Mouse (Mus musculus): ENCODE data around the gene Rbp4. TPM values are rescaled to one million over a fixed set of nuclear protein-coding genes. Genes with fewer than 3 reads are reported as not detected.

Gene Rbp4
- polyA plus RNA-seq, 1 experiment from 2014 or later, result 1.1 TPM

DNA sequence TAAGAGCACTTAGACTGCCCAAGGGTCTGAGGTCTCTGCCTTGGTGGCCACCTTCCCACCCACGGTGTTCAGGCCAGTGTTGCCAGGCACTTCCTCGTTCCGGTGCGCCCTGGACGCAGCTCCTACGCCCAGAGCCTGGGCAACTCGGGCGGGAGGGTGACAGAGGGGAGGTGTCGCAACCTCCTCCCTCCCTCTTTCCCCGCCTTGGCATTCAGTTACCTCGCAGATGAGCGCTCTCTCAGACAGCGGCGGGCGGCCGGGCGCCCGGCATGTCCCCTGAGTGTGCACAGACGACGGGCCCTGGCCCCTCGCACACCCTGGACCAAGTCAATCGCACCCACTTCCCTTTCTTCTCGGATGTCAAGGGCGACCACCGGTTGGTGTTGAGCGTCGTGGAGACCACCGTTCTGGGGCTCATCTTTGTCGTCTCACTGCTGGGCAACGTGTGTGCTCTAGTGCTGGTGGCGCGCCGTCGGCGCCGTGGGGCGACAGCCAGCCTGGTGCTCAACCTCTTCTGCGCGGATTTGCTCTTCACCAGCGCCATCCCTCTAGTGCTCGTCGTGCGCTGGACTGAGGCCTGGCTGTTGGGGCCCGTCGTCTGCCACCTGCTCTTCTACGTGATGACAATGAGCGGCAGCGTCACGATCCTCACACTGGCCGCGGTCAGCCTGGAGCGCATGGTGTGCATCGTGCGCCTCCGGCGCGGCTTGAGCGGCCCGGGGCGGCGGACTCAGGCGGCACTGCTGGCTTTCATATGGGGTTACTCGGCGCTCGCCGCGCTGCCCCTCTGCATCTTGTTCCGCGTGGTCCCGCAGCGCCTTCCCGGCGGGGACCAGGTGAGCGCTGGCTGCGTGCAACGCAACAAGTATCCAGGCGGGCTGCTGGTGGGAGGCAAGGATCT, 28.0 kb downstream of the Rbp4 start, which contains the start of gene Ffar4:
TSS of gene Ffar4 (plus strand) at position 214 of the 901 bp plus-strand sequence.
- peak within 1 kb of the TSS; percentile 34 for H3K4me3 ChIP-seq (replicated peaks; ENCODE audit: low read length)
- no peak within 1 kb of the TSS for H3K9ac ChIP-seq (replicated peaks; ENCODE audit: low read depth, low read length)
- peak; percentile 26 for ATAC-seq
- peaks cover 9% of the 10 kb centered on the region for H3K4me1 ChIP-seq (replicated peaks; ENCODE audit: control insufficient read depth, insufficient read depth, low read length)
- no peaks in the 10 kb centered on the region for H3K9me3 ChIP-seq (ENCODE audit: control insufficient read depth, low read length)
- no peak within 1 kb of the TSS for H3K27ac ChIP-seq (ENCODE audit: low read length)
- peaks cover 36% of the 10 kb centered on the region for H3K27me3 ChIP-seq (replicated peaks; ENCODE audit: control insufficient read depth, insufficient read depth, low read length)
- H3K4me2 ChIP-seq (ENCODE audit: low read length), result peak within 1 kb of the TSS; percentile 49
- WGBS, result 0% methylated on average over 70 of the region's 77 CpGs
- H3K36me3 ChIP-seq (ENCODE audit: control insufficient read depth, insufficient read depth), result no peaks in the 10 kb centered on the region

DNA sequence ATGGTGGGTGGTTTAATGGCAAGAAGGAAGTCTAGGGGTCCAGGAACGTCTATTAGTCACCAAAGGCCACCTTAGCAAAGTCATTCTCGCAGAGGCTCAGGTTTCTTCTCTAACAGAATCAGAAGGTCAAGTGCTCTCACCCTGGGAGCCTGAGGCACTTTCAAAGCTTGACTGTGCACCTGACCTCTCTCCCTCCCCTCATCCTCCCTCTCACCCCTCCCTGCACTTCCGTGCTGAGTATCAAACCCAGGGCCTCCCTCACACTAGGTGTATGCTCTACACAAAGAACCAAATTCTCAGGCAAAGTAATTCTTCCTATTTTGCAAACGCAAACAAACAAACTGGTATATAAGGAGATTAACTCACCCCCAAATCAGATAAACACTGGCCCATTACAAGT, 28.9 kb downstream of the Rbp4 start:
- no peak overlapping the region for H3K4me2 ChIP-seq (ENCODE audit: low read length)
- no peaks in the 10 kb centered on the region for H3K36me3 ChIP-seq (ENCODE audit: control insufficient read depth, insufficient read depth)
- H3K9me3 ChIP-seq (ENCODE audit: control insufficient read depth, low read length), result no peaks in the 10 kb centered on the region
- no peak overlapping the region for H3K9ac ChIP-seq (replicated peaks; ENCODE audit: low read depth, low read length)
- peaks cover 36% of the 10 kb centered on the region for H3K27me3 ChIP-seq (replicated peaks; ENCODE audit: control insufficient read depth, insufficient read depth, low read length)
- WGBS, result 8% methylated on average over 4 of the region's 4 CpGs
- H3K27ac ChIP-seq (ENCODE audit: low read length), result no peak overlapping the region
- H3K4me3 ChIP-seq (replicated peaks; ENCODE audit: low read length), result no peak overlapping the region
- no peak for ATAC-seq
- peaks cover 9% of the 10 kb centered on the region for H3K4me1 ChIP-seq (replicated peaks; ENCODE audit: control insufficient read depth, insufficient read depth, low read length)

DNA sequence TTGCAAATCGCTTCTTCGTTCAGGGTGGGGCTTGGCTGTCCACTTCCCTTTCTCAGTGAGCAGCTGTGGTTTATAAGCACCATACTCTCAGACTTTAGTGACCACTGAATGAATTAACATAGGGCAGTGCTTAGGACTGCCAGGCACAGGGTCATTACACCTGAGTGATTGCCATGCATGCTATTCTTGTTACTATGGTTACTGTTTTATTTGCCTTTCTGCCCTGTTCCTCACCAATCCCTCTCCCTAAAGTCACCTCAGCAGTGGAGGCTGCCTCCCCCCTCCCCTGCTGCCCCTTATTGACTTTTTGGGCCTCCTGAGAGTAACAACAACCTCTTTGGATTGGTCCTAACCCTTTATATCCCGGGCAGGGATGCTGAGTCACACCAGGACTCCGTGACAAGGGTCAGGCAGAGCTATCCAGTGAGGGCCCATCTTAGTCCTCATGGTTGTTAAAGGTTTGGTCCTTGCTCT, 33.5 kb downstream of the Rbp4 start:
- 59% methylated on average over 4 of the region's 4 CpGs for WGBS

DNA sequence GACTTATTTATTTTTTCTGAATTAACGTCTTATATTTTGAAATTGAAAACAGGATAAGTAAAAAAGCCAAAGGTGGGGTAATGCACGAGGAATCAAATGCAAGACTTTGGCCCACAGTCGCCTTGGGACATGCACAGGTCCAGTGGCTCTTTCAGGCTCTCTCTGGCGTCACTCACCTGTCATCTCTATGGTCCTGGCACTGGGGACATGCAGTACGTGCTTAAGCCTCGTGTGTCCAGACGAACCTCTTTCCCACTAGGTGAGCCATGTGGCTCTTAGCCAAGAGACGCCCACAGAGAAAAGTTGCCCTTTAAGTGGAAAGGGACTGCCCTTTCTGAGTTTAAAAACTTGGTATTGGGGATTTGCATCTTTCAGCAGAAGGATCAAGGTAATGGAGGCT, 35.7 kb downstream of the Rbp4 start:
- Histone ChIP-seq H3K36me3 (ENCODE audit: control insufficient read depth, insufficient read depth) (no peaks in the 10 kb centered on the region), H3K27ac (ENCODE audit: low read length) (no peak overlapping the region), H3K4me2 (ENCODE audit: low read length) (no peak overlapping the region), H3K4me3 (replicated peaks; ENCODE audit: low read length) (no peak overlapping the region), H3K4me1 (replicated peaks; ENCODE audit: control insufficient read depth, insufficient read depth, low read length) (no peaks in the 10 kb centered on the region), H3K27me3 (replicated peaks; ENCODE audit: control insufficient read depth, insufficient read depth, low read length) (no peaks in the 10 kb centered on the region), H3K9ac (replicated peaks; ENCODE audit: low read depth, low read length) (no peak overlapping the region), H3K9me3 (ENCODE audit: control insufficient read depth, low read length) (no peaks in the 10 kb centered on the region)
- ATAC-seq, result no peak
- 80% methylated on average over 8 of the region's 8 CpGs for WGBS

More for the DNA sequence above, 33.5 kb downstream of the Rbp4 start:
- no peak overlapping the region for H3K4me2 ChIP-seq (ENCODE audit: low read length)
- H3K36me3 ChIP-seq (ENCODE audit: control insufficient read depth, insufficient read depth), result no peaks in the 10 kb centered on the region
- no peak for ATAC-seq
- no peak overlapping the region for H3K4me3 ChIP-seq (replicated peaks; ENCODE audit: low read length)
- H3K9ac ChIP-seq (replicated peaks; ENCODE audit: low read depth, low read length), result no peak overlapping the region
- no peaks in the 10 kb centered on the region for H3K9me3 ChIP-seq (ENCODE audit: control insufficient read depth, low read length)
- no peak overlapping the region for H3K27ac ChIP-seq (ENCODE audit: low read length)
- H3K27me3 ChIP-seq (replicated peaks; ENCODE audit: control insufficient read depth, insufficient read depth, low read length), result peaks cover 11% of the 10 kb centered on the region
- no peaks in the 10 kb centered on the region for H3K4me1 ChIP-seq (replicated peaks; ENCODE audit: control insufficient read depth, insufficient read depth, low read length)

DNA sequence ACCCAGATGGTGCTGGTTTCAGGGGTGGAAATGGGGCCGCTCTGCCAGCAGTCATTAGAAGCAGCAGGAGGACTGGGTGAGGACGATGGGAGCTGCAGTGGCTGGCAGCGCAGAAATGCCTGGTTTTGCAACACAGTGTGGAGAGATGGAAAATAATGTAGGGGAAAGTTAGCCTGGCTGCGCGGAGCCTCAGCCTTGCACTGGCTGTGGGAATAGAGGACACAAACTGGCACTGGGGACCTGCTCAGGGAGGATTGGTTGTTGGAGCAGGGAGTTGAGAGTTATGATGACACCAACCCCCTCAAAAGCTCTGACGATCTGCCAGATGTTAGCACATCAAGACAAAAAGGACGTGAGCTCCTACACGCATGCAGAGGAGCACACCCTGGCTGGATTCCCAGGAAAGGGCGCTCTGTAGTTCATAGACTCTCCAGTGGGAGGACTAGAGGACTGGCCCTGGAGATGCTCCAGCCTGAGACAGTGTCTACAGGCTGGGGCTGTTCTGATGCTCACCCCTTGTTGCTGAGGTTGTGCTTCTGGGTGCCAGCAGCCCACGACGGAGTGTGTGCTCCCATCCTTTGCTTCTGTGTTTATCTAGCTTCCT, 38.0 kb downstream of the Rbp4 start:
- no peak overlapping the region for H3K4me2 ChIP-seq (ENCODE audit: low read length)
- no peak overlapping the region for H3K4me3 ChIP-seq (replicated peaks; ENCODE audit: low read length)
- H3K36me3 ChIP-seq (ENCODE audit: control insufficient read depth, insufficient read depth), result no peaks in the 10 kb centered on the region
- peak; percentile 67; the same call in 1 of the 2 replicates for ATAC-seq
- H3K27ac ChIP-seq (ENCODE audit: low read length), result no peak overlapping the region
- no peak overlapping the region for H3K9ac ChIP-seq (replicated peaks; ENCODE audit: low read depth, low read length)
- H3K9me3 ChIP-seq (ENCODE audit: control insufficient read depth, low read length), result no peaks in the 10 kb centered on the region
- WGBS, result 53% methylated on average over 11 of the region's 11 CpGs
- H3K4me1 ChIP-seq (replicated peaks; ENCODE audit: control insufficient read depth, insufficient read depth, low read length), result no peaks in the 10 kb centered on the region
- no peaks in the 10 kb centered on the region for H3K27me3 ChIP-seq (replicated peaks; ENCODE audit: control insufficient read depth, insufficient read depth, low read length)

DNA sequence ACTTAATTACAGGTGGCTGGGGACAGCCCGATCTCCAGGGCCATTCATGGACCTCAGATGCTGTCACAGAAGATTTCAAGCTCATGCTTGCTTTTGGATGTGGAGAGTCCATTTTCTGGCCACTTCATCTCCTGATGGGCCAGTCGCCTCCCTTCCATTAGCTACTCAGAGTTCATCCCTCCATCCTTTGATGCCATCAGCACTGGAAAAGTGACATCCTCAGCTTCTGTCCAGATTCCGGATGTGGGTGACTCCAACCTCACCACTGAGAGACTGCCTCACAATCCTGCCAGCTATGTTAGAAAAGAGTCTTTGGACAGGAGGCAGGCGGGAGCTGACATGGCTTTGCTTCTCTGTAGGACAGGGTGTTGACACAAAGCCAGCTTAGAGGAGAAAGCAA, 39.2 kb downstream of the Rbp4 start:
- H3K27me3 ChIP-seq (replicated peaks; ENCODE audit: control insufficient read depth, insufficient read depth, low read length), result no peaks in the 10 kb centered on the region
- H3K36me3 ChIP-seq (ENCODE audit: control insufficient read depth, insufficient read depth), result no peaks in the 10 kb centered on the region
- H3K4me1 ChIP-seq (replicated peaks; ENCODE audit: control insufficient read depth, insufficient read depth, low read length), result no peaks in the 10 kb centered on the region
- H3K27ac ChIP-seq (ENCODE audit: low read length), result no peak overlapping the region
- no peak overlapping the region for H3K9ac ChIP-seq (replicated peaks; ENCODE audit: low read depth, low read length)
- H3K4me3 ChIP-seq (replicated peaks; ENCODE audit: low read length), result no peak overlapping the region
- no peak overlapping the region for H3K4me2 ChIP-seq (ENCODE audit: low read length)
- no peak for ATAC-seq
- 89% methylated on average over 4 of the region's 4 CpGs for WGBS
- H3K9me3 ChIP-seq (ENCODE audit: control insufficient read depth, low read length), result no peaks in the 10 kb centered on the region

DNA sequence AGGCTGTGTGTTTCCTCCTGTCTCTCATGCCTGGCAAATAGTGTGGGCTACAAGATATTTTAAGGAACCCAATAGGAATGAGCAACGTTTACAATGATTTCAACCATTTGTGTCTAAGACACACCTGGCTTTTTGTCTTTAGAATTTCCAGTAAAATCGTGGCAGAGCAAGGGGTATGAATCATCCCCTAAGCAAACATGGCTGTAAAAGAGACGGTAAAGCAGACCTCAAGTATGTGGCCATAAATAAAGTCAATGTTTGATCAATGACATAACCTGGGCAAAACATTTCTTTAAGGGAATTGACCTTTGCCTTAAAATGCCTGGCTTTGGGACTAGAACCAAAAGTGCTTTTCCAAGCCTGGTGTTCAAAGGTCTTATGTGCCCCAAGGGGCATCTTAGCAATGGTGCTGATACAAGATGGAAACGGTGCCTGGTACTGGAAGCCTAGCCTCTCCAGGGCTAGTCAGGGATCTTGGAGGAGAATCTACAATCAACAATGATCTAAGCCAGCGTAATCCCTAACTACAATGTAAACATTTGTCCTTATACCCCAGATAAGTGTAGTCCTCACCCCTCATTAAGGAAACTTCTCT, 42.1 kb downstream of the Rbp4 start:
- no peak overlapping the region for H3K9ac ChIP-seq (replicated peaks; ENCODE audit: low read depth, low read length)
- ATAC-seq, result no peak
- H3K9me3 ChIP-seq (ENCODE audit: control insufficient read depth, low read length), result no peaks in the 10 kb centered on the region
- no peak overlapping the region for H3K4me2 ChIP-seq (ENCODE audit: low read length)
- no peaks in the 10 kb centered on the region for H3K36me3 ChIP-seq (ENCODE audit: control insufficient read depth, insufficient read depth)
- H3K4me3 ChIP-seq (replicated peaks; ENCODE audit: low read length), result no peak overlapping the region
- no peaks in the 10 kb centered on the region for H3K4me1 ChIP-seq (replicated peaks; ENCODE audit: control insufficient read depth, insufficient read depth, low read length)
- no peak overlapping the region for H3K27ac ChIP-seq (ENCODE audit: low read length)
- H3K27me3 ChIP-seq (replicated peaks; ENCODE audit: control insufficient read depth, insufficient read depth, low read length), result no peaks in the 10 kb centered on the region
- 86% methylated on average over 5 of the region's 5 CpGs for WGBS

DNA sequence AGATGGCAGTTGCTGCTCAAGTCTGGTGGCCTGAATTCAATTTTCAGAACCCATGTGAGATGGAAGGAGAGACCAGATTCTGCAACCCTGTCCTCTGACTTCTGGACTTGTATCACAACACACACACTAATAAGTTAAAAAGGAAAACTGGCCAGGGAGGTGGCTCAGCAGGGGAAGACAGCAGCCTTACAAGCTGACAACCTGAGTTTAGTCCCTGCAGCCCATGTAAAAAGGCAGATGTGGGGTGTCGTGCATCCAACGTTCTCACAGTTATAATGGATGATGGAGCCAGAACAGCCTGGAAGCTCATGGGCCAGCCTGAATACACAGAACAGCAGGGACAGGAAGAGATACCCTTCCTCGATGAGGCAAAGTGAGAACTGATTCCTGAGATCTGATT, 43.7 kb downstream of the Rbp4 start:
- no peak for ATAC-seq
- 75% methylated on average over 3 of the region's 3 CpGs for WGBS

DNA sequence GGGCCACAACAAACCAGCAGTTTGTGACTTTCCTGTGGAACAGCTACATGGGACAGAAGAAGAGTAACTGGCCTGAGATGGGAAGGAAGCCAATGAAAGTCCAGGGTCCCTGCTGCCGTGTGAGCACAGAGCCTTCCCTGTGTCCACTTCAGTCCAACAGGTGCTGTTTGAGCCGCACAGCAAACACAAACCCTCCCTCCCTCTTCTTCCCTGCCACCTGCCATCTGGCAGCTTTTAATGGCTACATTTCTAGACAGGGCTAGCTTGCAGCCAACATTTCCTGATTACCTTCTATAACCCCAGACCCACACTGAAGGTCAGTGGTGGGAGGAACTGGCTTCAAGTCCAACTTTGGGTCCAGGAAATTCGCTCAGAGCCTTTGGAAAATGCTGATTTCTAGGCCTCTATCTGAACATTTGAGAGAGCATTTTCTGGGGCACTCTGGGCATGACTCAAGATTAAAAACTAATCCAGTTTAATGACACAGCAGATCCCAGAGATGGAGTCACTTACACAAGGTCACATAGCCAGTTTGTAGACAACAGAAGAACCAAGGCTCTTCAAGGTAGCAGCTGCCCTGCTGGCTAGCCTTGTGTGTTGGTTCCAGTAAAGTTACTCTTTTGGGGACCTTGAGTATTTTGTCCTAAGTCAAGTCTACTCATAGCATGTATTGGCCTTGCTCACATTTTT, 47.1 kb downstream of the Rbp4 start:
- Histone ChIP-seq H3K4me1 (replicated peaks; ENCODE audit: control insufficient read depth, insufficient read depth, low read length) (no peaks in the 10 kb centered on the region), H3K4me2 (ENCODE audit: low read length) (no peak overlapping the region), H3K4me3 (replicated peaks; ENCODE audit: low read length) (no peak overlapping the region), H3K9me3 (ENCODE audit: control insufficient read depth, low read length) (no peaks in the 10 kb centered on the region), H3K27me3 (replicated peaks; ENCODE audit: control insufficient read depth, insufficient read depth, low read length) (no peaks in the 10 kb centered on the region), H3K9ac (replicated peaks; ENCODE audit: low read depth, low read length) (no peak overlapping the region), H3K36me3 (ENCODE audit: control insufficient read depth, insufficient read depth) (no peaks in the 10 kb centered on the region), H3K27ac (ENCODE audit: low read length) (no peak overlapping the region)
- 66% methylated on average over 3 of the region's 3 CpGs for WGBS
- no peak for ATAC-seq

More for the DNA sequence above, 43.7 kb downstream of the Rbp4 start:
- no peaks in the 10 kb centered on the region for H3K36me3 ChIP-seq (ENCODE audit: control insufficient read depth, insufficient read depth)
- H3K27ac ChIP-seq (ENCODE audit: low read length), result no peak overlapping the region
- no peak overlapping the region for H3K4me3 ChIP-seq (replicated peaks; ENCODE audit: low read length)
- no peaks in the 10 kb centered on the region for H3K27me3 ChIP-seq (replicated peaks; ENCODE audit: control insufficient read depth, insufficient read depth, low read length)
- no peaks in the 10 kb centered on the region for H3K4me1 ChIP-seq (replicated peaks; ENCODE audit: control insufficient read depth, insufficient read depth, low read length)
- no peak overlapping the region for H3K9ac ChIP-seq (replicated peaks; ENCODE audit: low read depth, low read length)
- H3K9me3 ChIP-seq (ENCODE audit: control insufficient read depth, low read length), result no peaks in the 10 kb centered on the region
- no peak overlapping the region for H3K4me2 ChIP-seq (ENCODE audit: low read length)
